Mouse (Mus musculus) kidney, postnatal 0 days (tissue): ENCODE results near the gene Cep78. TPM values are rescaled to one million over a fixed set of nuclear protein-coding genes. Genes with fewer than 3 reads are reported as not detected.
"Not testable (repeated sequence)": the region's sequence is repeated elsewhere in the genome, so short reads cannot be mapped to it uniquely, and the experiment has no call there.

Source experiments
- ATAC-seq: fragments of 200-750 bp; cut with Nextera tagmentation; replicated peaks from 2 replicates; pipeline ENCODE4 v1.8.0; 2017; ENCODE audit warnings: low read depth, moderate number of reproducible peaks, moderate TSS enrichment, moderate library complexity; ENCODE audit not compliant: low FRiP score
- DNase-seq: peaks from one replicate; pipeline ENCODE4 v3.0.0-alpha.2; 2016; ENCODE audit warnings: low spot score
- H3K27ac ChIP-seq: fragments of 300-500 bp; sonication (generic); 2 replicates; pipeline ENCODE4 v1.5.1; 2014; ENCODE audit warnings: mild to moderate bottlenecking
- H3K27me3 ChIP-seq: fragments of 300-500 bp; sonication (generic); 2 replicates; pipeline ENCODE4 v1.6.1; 2014; ENCODE audit warnings: low read length, mixed read lengths; ENCODE audit not compliant: insufficient read depth
- H3K36me3 ChIP-seq: fragments of 300-500 bp; sonication (generic); 2 replicates; pipeline ENCODE4 v1.6.1; 2014; ENCODE audit warnings: low read length, mixed read lengths; ENCODE audit not compliant: insufficient read depth
- H3K4me1 ChIP-seq: fragments of 300-500 bp; sonication (generic); replicated peaks from 2 replicates; pipeline ENCODE4 v1.6.1; 2014; ENCODE audit warnings: antibody characterized with exemption, low read length, mixed read lengths; ENCODE audit not compliant: insufficient read depth
- H3K4me2 ChIP-seq: fragments of 300-500 bp; sonication (generic); 2 replicates; pipeline ENCODE4 v1.6.1; 2014; ENCODE audit warnings: mild to moderate bottlenecking, low read length, moderate library complexity, mixed read lengths
- H3K4me3 ChIP-seq: fragments of 300-500 bp; sonication (generic); replicated peaks from 2 replicates; pipeline ENCODE4 v1.5.1; 2014; ENCODE audit warnings: low read depth, low read length
- H3K9ac ChIP-seq: fragments of 300-500 bp; sonication (generic); 2 replicates; pipeline ENCODE4 v1.6.1; 2014; ENCODE audit warnings: low read depth, low read length
- H3K9me3 ChIP-seq: fragments of 300-500 bp; sonication (generic); replicated peaks from 2 replicates; pipeline ENCODE4 v1.6.1; 2016; ENCODE audit warnings: low read length, inconsistent platforms, mixed read lengths
- CTCF ChIP-seq: IDR thresholded peaks from 2 replicates; pipeline ENCODE4 v1.5.1; 2016; ENCODE audit warnings: antibody characterized with exemption, low read depth, mild to moderate bottlenecking, moderate library complexity
- WGBS: fragments of 180-500 bp; shearing (Covaris S2); extraction: QIAGEN DNeasy Blood & Tissue Kit; methylation state at CpG from one replicate; pipeline ENCODE4 v1.1.7; 2014; 5-methylcytosine and 5-hydroxymethylcytosine counted together
- polyA plus RNA-seq: library from polyadenylated mRNA; unstranded; fragments of >200 nt; fragmentation: Nextera tagmentation; extraction: Ambion mirVana; gene quantifications from 2 replicates; pipeline ENCODE4 v1.2.1, GENCODE M21; 2015

Gene Cep78
- polyA plus RNA-seq, result 15.3 and 16.9 TPM in 2 replicates

DNA sequence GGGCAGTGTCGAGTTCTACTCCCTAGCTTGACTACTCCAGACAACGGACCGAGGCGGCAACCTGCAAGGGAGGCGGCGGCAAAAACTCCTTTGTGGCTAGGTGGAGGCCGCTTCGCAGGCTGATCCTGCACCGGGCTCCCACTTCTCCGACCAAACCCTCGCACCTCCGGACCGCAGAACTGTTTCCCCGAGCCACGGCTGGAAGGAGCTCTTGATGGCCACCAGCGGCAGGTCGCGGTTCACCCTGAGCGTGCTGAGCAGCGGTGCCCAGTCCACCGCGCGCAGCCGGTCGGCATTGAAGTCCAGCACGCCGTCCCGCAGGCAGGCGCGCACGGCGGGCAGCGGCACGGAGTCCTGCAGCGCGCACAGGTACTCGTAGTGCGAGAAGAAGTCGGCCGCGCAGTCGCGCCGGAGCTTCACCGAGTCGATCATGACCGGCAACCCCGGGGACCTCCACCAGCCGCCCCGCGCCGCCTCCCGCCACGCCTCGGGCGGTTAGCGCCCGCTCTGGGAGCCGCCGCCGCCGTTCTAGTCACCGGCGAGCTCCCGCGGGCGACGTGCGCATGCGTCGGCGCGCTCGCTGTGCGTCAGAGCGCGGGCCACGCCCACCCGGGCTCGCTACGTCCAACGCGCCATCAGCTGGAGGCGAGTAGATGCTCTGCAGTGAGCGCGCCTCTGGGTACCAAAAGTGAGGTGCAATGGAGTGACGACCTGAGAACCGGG, at the start of gene Cep78:
Cep78 (minus strand) TSS at position 541 of the 723 bp plus-strand sequence.
- under 1% methylated on average over 74 of the region's 88 CpGs for WGBS
- peak; percentile 92 for ATAC-seq

DNA sequence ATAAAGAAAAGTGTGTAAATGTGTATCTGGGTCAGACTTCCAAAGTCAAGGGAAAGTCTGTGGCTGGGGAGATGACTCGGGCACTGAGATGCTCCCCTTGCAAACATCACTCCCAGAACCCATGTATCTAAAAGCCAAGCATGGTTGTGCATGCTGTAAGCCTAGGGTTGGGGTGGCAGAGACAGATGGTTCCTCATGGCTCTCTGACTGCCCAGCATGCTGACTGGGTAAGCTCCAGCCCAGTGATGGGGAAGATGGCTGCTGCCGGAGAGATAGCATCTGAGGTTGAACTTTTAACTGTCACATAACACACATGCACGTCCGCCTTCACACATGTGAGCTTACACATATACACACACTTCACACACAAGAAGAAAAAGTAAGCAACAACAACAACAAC, 46.5 kb upstream of the Cep78 start:
- H3K27me3 ChIP-seq, result no peaks in the 10 kb centered on the region
- H3K4me2 ChIP-seq, result no peak overlapping the region
- ATAC-seq (no peak), DNase-seq (no peak)
- no peaks in the 10 kb centered on the region for H3K36me3 ChIP-seq
- no peak overlapping the region for H3K4me3 ChIP-seq
- no peak for TF ChIP-seq CTCF
- no peak overlapping the region for H3K27ac ChIP-seq
- WGBS, result 89% methylated on average over 4 of the region's 4 CpGs
- no peaks in the 10 kb centered on the region for H3K4me1 ChIP-seq
- no peak overlapping the region for H3K9ac ChIP-seq
- no peaks in the 10 kb centered on the region for H3K9me3 ChIP-seq

More for the DNA sequence above, at the start of gene Cep78:
- peak within 1 kb of the TSS; percentile 80 for H3K9ac ChIP-seq
- H3K27ac ChIP-seq, result peak within 1 kb of the TSS; percentile 81
- H3K36me3 ChIP-seq, result no peaks in the 10 kb centered on the region
- TF ChIP-seq CTCF, result peak; percentile 15; the same call in 1 of the 2 replicates
- peak within 1 kb of the TSS; percentile 90 for H3K4me3 ChIP-seq
- H3K4me1 ChIP-seq, result no peaks in the 10 kb centered on the region
- DNase-seq, result peak; percentile 91
- peak within 1 kb of the TSS; percentile 92 for H3K4me2 ChIP-seq
- no peaks in the 10 kb centered on the region for H3K27me3 ChIP-seq
- H3K9me3 ChIP-seq, result no peaks in the 10 kb centered on the region

DNA sequence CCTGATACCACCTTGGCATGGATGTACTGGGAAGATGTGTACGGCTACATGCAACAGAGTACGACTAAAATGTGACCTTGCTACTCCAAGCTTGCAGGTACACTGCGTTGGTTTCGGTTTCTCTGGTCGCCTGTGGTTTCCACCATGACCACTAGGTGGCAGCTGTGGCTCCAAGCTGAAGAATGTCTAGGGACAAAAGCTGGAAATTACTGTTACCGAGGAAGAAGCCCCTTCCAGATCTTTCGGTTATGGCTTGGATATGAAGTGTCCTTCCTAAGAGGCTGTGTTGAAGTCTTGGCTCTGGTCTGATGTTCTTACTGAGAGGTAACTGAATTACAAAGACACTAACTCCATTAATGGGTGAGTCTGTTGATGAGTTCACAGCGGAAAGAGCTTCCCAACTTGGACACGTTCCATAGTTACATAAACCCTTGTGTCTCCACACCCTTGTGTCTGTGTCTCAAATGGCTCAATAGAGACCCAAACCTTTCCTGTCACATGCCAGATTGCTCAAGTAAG, 44.5 kb upstream of the Cep78 start:
- TF ChIP-seq CTCF, result peak; percentile 60
- H3K4me1 ChIP-seq, H3K27ac ChIP-seq, H3K36me3 ChIP-seq, H3K9me3 ChIP-seq, H3K27me3 ChIP-seq: not testable (repeated sequence)
- Histone ChIP-seq H3K9ac (0 out of 2 replicates have a peak overlapping the region, but pooled peaks have one; percentile 23), H3K4me2 (peak overlapping the region; percentile 59), H3K4me3 (peak overlapping the region; percentile 32)
- WGBS, result 20% methylated on average over 7 of the region's 9 CpGs
- DNase-seq, result peak; percentile 52
- ATAC-seq, result peak; percentile 61; the same call in 1 of the 2 replicates

DNA sequence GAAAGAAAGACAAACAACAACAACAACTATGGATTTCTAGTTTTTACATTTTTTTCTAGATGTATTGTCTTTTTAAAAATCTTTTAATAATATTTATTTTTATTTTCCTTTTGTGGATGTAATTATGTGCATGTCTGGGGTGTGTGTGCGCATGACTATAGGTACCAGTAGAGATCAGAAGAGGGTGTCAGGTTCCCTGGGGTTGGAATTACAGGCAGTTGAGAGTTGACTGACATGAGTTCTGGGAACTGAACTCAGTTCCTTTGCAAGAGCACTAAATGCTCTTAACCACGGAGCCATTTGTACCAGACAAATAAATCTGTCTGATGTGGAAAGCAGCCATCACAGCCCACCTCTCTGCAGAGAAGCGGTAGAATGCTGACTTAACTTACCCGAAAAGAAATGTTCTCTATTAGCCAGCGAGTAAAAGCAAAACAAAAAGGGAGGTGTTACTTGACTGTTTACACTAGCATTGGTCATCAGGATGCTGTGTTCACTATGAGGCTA, 44.0 kb upstream of the Cep78 start:
- H3K9ac ChIP-seq, result 0 out of 2 replicates have a peak overlapping the region, but pooled peaks have one; percentile 23
- H3K27me3 ChIP-seq, result no peaks in the 10 kb centered on the region
- H3K9me3 ChIP-seq, result no peaks in the 10 kb centered on the region
- no peak overlapping the region for H3K27ac ChIP-seq
- WGBS, result 28% methylated on average over 5 of the region's 5 CpGs
- ATAC-seq (no peak), DNase-seq (no peak)
- H3K36me3 ChIP-seq, result no peaks in the 10 kb centered on the region
- H3K4me3 ChIP-seq, result peak overlapping the region; percentile 32
- no peaks in the 10 kb centered on the region for H3K4me1 ChIP-seq
- H3K4me2 ChIP-seq, result peak overlapping the region; percentile 59
- no peak for TF ChIP-seq CTCF

DNA sequence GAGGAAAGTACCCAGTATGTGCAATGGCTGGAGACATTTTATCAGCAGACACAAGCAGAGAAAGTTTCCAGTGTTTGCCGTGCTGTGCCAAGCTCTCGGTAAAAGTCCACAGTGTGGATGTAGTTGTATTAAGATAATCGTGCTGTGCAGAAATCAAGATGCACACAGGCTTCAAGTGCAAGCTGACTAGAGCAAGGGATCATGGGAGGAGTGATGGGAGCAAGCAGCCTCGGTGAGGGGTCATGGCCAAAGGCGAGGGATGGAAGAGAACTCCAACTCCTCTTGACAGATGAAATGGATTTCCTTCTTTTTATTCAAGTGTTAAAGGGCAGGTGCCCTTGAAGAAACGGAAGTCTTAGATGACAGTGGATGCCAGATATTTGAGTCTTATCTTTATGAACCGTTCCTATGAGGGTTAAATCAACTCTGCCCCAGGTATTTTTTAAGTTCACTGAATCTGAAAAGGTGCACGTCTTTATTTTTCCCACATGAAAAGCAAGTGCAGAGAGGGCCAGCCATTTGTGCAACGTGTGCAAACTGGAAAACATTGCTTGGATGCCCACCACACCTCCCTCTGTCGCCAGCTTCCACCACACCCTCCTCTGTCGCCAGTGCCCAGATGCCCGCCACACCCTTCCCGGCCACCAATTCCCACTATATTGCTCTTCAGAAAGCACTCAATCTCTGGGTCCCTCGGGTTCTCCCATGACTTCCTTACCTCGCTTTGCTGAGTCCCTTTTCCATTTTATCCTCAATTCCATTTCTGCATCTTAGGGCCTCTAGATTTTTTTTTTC, 43.3 kb upstream of the Cep78 start:
- DNase-seq, result no peak

GRCm38 (mm10) chr19:16026276-16026675, 41.5 kb upstream of the Cep78 start:
- H3K9ac ChIP-seq, result no peak overlapping the region
- no peak for TF ChIP-seq CTCF
- H3K27me3 ChIP-seq, result no peaks in the 10 kb centered on the region
- H3K27ac ChIP-seq, result no peak overlapping the region
- 96% methylated on average over 5 of the region's 5 CpGs for WGBS
- no peak for DNase-seq
- H3K4me1 ChIP-seq, result no peaks in the 10 kb centered on the region
- no peak for ATAC-seq
- no peak overlapping the region for H3K4me3 ChIP-seq
- no peaks in the 10 kb centered on the region for H3K9me3 ChIP-seq
- H3K4me2 ChIP-seq, result no peak overlapping the region
- no peaks in the 10 kb centered on the region for H3K36me3 ChIP-seq

More for the DNA sequence above, 43.3 kb upstream of the Cep78 start:
- no peak overlapping the region for H3K4me2 ChIP-seq
- H3K9ac ChIP-seq, result no peak overlapping the region
- no peak overlapping the region for H3K4me3 ChIP-seq
- H3K36me3 ChIP-seq, result no peaks in the 10 kb centered on the region
- no peak for TF ChIP-seq CTCF
- no peaks in the 10 kb centered on the region for H3K9me3 ChIP-seq
- H3K27ac ChIP-seq, result no peak overlapping the region
- ATAC-seq, result no peak
- H3K27me3 ChIP-seq, result no peaks in the 10 kb centered on the region
- WGBS, result 59% methylated on average over 15 of the region's 15 CpGs
- H3K4me1 ChIP-seq, result no peaks in the 10 kb centered on the region
